Mouse (Mus musculus) bone marrow macrophage, adult 2 months (primary cell): ENCODE measurements at regions not wholly inside any gene's neighbourhood (a gene's known extent, or its start where the extent isn't known, plus 50 kb on each side); places are given as distances from the start of the nearest gene placed in this dataset.

ENCODE experiments used
- CTCF ChIP-seq: IDR thresholded peaks from 2 replicates; pipeline ENCODE4 v1.5.1; 2012; ENCODE audit warnings: low read depth, mild to moderate bottlenecking, low read length, moderate library complexity
- POLR2A ChIP-seq: IDR thresholded peaks from 2 replicates; pipeline ENCODE4 v1.6.1; 2012; ENCODE audit warnings: mild to moderate bottlenecking, low read depth, low read length, borderline replicate concordance

- TF ChIP-seq CTCF = no peak
- no peak for TF ChIP-seq POLR2A
Measured at GRCm38 (mm10) chr14:114969020-114969419, 123.0 kb upstream of the Gpc5 start.
